Mouse (Mus musculus): ENCODE data around the gene 1700007K13Rik. TPM values are rescaled to one million over a fixed set of nuclear protein-coding genes. Genes with fewer than 3 reads are reported as not detected.

The 1700007K13Rik gene
- polyA plus RNA-seq (2014; fragmentation: Illumina TruSeq; extraction: RNeasy Lipid Tissue Mini Kit (QIAGEN cat#74804); ENCODE audit: low read depth, low replicate concordance), result 2.5 TPM

GRCm38 (mm10) chr2:28465836-28466518, at the start of gene 1700007K13Rik:
1700007K13Rik (minus strand) TSS chr2:28466332.

GRCm38 (mm10) chr2:28512798-28513401, 46.8 kb upstream of the 1700007K13Rik start, which contains the start of gene Ralgds:
Ralgds (plus strand) TSS chr2:28513125.

GRCm38 (mm10) chr2:28505795-28506194, 39.7 kb upstream of the 1700007K13Rik start, which contains the start of gene Gm10134:
Gm10134 (plus strand) TSS chr2:28506095.

GRCm38 (mm10) chr2:28496671-28497070, 30.5 kb upstream of the 1700007K13Rik start, which contains the start of gene Gbgt1:
Gbgt1 (plus strand) TSS chr2:28496891.

GRCm38 (mm10) chr2:28467860-28468485, 1.8 kb upstream of the 1700007K13Rik start, which contains the start of gene Mrps2:
Mrps2 (plus strand) TSS chr2:28468066.

GRCm38 (mm10) chr2:28446515-28447314, 19.4 kb downstream of the 1700007K13Rik start, which contains the start of gene Ppp1r26:
Ppp1r26 (plus strand) TSS chr2:28446800.

Other genes with a start within 250 kb of the 1700007K13Rik start
- 1.5 TPM for gene Ppp1r26, start 19.5 kb downstream of the 1700007K13Rik start, polyA plus RNA-seq (2014; fragmentation: Illumina TruSeq; extraction: RNeasy Lipid Tissue Mini Kit (QIAGEN cat#74804); ENCODE audit: low read depth, low replicate concordance)
- gene Mrps2, start 1.7 kb upstream of the 1700007K13Rik start, polyA plus RNA-seq (2014; fragmentation: Illumina TruSeq; extraction: RNeasy Lipid Tissue Mini Kit (QIAGEN cat#74804); ENCODE audit: low read depth, low replicate concordance), result 82.2 TPM
- not detected for gene Gbgt1, start 30.6 kb upstream of the 1700007K13Rik start, polyA plus RNA-seq (2014; fragmentation: Illumina TruSeq; extraction: RNeasy Lipid Tissue Mini Kit (QIAGEN cat#74804); ENCODE audit: low read depth, low replicate concordance)
- gene Gm10134, start 39.8 kb upstream of the 1700007K13Rik start, polyA plus RNA-seq (2014; fragmentation: Illumina TruSeq; extraction: RNeasy Lipid Tissue Mini Kit (QIAGEN cat#74804); ENCODE audit: low read depth, low replicate concordance), result not detected
- 8.2 TPM for gene Ralgds, start 46.8 kb upstream of the 1700007K13Rik start, polyA plus RNA-seq (2014; fragmentation: Illumina TruSeq; extraction: RNeasy Lipid Tissue Mini Kit (QIAGEN cat#74804); ENCODE audit: low read depth, low replicate concordance)
- not detected for gene Cel, start 97.1 kb upstream of the 1700007K13Rik start, polyA plus RNA-seq (2014; fragmentation: Illumina TruSeq; extraction: RNeasy Lipid Tissue Mini Kit (QIAGEN cat#74804); ENCODE audit: low read depth, low replicate concordance)
- gene Gtf3c5, start 117.4 kb upstream of the 1700007K13Rik start, polyA plus RNA-seq (2014; fragmentation: Illumina TruSeq; extraction: RNeasy Lipid Tissue Mini Kit (QIAGEN cat#74804); ENCODE audit: low read depth, low replicate concordance), result 2.6 TPM
- gene Gfi1b, start 155.7 kb upstream of the 1700007K13Rik start, polyA plus RNA-seq (2014; fragmentation: Illumina TruSeq; extraction: RNeasy Lipid Tissue Mini Kit (QIAGEN cat#74804); ENCODE audit: low read depth, low replicate concordance), result not detected
- gene Tsc1, start 174.9 kb upstream of the 1700007K13Rik start, polyA plus RNA-seq (2014; fragmentation: Illumina TruSeq; extraction: RNeasy Lipid Tissue Mini Kit (QIAGEN cat#74804); ENCODE audit: low read depth, low replicate concordance), result 8.3 TPM
- not detected for gene Spaca9, start 233.4 kb upstream of the 1700007K13Rik start, polyA plus RNA-seq (2014; fragmentation: Illumina TruSeq; extraction: RNeasy Lipid Tissue Mini Kit (QIAGEN cat#74804); ENCODE audit: low read depth, low replicate concordance)
- not detected for gene Ak8, start 233.8 kb upstream of the 1700007K13Rik start, polyA plus RNA-seq (2014; fragmentation: Illumina TruSeq; extraction: RNeasy Lipid Tissue Mini Kit (QIAGEN cat#74804); ENCODE audit: low read depth, low replicate concordance)